Mouse (Mus musculus) forebrain, postnatal 0 days (tissue): ENCODE measurements around the gene Fastk. TPM values are rescaled to one million over a fixed set of nuclear protein-coding genes. Genes with fewer than 3 reads are reported as not detected.

Source experiments
- ATAC-seq: fragments of 200-750 bp; cut with Nextera tagmentation; 2 replicates; pipeline ENCODE4 v1.8.0; 2017; ENCODE audit warnings: mild to moderate bottlenecking, moderate library complexity
- DNase-seq: peaks from one replicate; pipeline ENCODE4 v3.0.0-alpha.2; 2015
- H3K27ac ChIP-seq: fragments of 300-500 bp; sonication (generic); 2 replicates; pipeline ENCODE4 v1.5.1; 2014; ENCODE audit warnings: low read depth, mild to moderate bottlenecking, antibody characterized with exemption, low read length, moderate library complexity, mixed read lengths
- H3K27me3 ChIP-seq: fragments of 300-500 bp; sonication (generic); 2 replicates; pipeline ENCODE4 v1.6.1; 2014; ENCODE audit warnings: mild to moderate bottlenecking, low read length, mixed read lengths; ENCODE audit not compliant: insufficient read depth
- H3K36me3 ChIP-seq: fragments of 300-500 bp; sonication (generic); 2 replicates; pipeline ENCODE4 v1.6.1; 2014; ENCODE audit warnings: mild to moderate bottlenecking, moderate library complexity; ENCODE audit not compliant: insufficient read depth
- H3K4me1 ChIP-seq: fragments of 300-500 bp; sonication (generic); 2 replicates; pipeline ENCODE4 v1.6.1; 2014; ENCODE audit warnings: antibody characterized with exemption; ENCODE audit not compliant: insufficient read depth
- H3K4me2 ChIP-seq: fragments of 300-500 bp; sonication (generic); 2 replicates; pipeline ENCODE4 v1.6.1; 2014; ENCODE audit warnings: low read depth, mild to moderate bottlenecking, moderate library complexity
- H3K4me3 ChIP-seq: fragments of 300-500 bp; sonication (generic); 2 replicates; pipeline ENCODE4 v1.5.1; 2014; ENCODE audit warnings: low read depth, low read length, mixed read lengths
- H3K9ac ChIP-seq: fragments of 300-500 bp; sonication (generic); 2 replicates; pipeline ENCODE4 v1.6.1; 2014; ENCODE audit warnings: mild to moderate bottlenecking
- H3K9me3 ChIP-seq: fragments of 300-500 bp; sonication (generic); 2 replicates; pipeline ENCODE4 v1.6.1; 2016; ENCODE audit warnings: low read length
- CTCF ChIP-seq: sonication (generic); IDR thresholded peaks from 2 replicates; pipeline ENCODE4 v1.5.1; 2016; ENCODE audit warnings: antibody characterized with exemption, control low read depth, low read depth
- WGBS: fragments of 180-500 bp; shearing (Covaris S2); extraction: QIAGEN DNeasy Blood & Tissue Kit; methylation state at CpG from one replicate; pipeline ENCODE4 v1.1.7; 2014; 5-methylcytosine and 5-hydroxymethylcytosine counted together
- polyA plus RNA-seq: library from polyadenylated mRNA; unstranded; fragments of >200 nt; fragmentation: Nextera tagmentation; extraction: Ambion mirVana; gene quantifications from 2 replicates; pipeline ENCODE4 v1.2.1, GENCODE M21; 2015
- total RNA-seq: library from RNA; depleted of rRNA; stranded (reverse); fragments of >200 nt; gene quantifications from 2 replicates; pipeline ENCODE4 v1.2.3, GENCODE M21; 2014

Fastk gene
- total and polyA plus RNA-seq, 2 experiments from 2014 or later = 88.7 to 132 TPM

GRCm38 (mm10) chr5:24474025-24474722 is 29.1 kb upstream of the Fastk start:
- TF ChIP-seq CTCF = no peak
- ATAC-seq (peak; percentile 7; the same call in 1 of the 2 replicates), DNase-seq (no peak)
- Histone ChIP-seq H3K27me3 (no peaks in the 10 kb centered on the region), H3K4me1 (no peaks in the 10 kb centered on the region), H3K27ac (no peak overlapping the region), H3K36me3 (peaks cover 28% of the 10 kb centered on the region), H3K4me2 (peak overlapping the region; percentile 60), H3K9ac (0 out of 2 replicates have a peak overlapping the region, but pooled peaks have one; percentile 25), H3K4me3 (peak overlapping the region; percentile 29), H3K9me3 (no peaks in the 10 kb centered on the region)
- 10% methylated on average over 77 of the region's 77 CpGs for WGBS

GRCm38 (mm10) chr5:24472884-24473619 is 28.0 kb upstream of the Fastk start:
- no peak overlapping the region for H3K4me3 ChIP-seq
- H3K4me1 ChIP-seq = no peaks in the 10 kb centered on the region
- no peaks in the 10 kb centered on the region for H3K9me3 ChIP-seq
- no peak for TF ChIP-seq CTCF
- peaks cover 17% of the 10 kb centered on the region for H3K36me3 ChIP-seq
- no peak overlapping the region for H3K9ac ChIP-seq
- H3K4me2 ChIP-seq = no peak overlapping the region
- no peak for ATAC-seq
- 46% methylated on average over 7 of the region's 7 CpGs for WGBS
- no peak for DNase-seq
- H3K27me3 ChIP-seq = no peaks in the 10 kb centered on the region
- H3K27ac ChIP-seq = no peak overlapping the region

DNA sequence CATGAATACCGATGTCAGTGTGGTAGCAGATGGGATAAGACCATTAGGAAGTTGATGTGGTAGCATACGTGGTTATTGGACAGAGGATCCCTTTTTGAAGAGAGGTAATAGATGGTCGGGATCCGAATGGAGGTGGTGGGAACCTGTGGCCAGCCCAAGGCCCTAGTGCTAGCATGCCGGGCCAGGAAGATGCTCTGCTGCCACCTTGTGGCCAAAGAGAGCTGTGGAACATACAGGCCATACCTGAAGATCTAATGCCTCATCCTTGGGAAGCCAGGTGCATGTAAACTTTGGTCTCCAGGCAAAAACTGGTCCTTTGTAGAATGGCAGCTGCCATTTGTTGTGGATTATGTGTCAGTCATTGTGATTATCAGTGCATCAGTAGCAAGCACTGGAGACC is 25.5 kb upstream of the Fastk start:
- no peaks in the 10 kb centered on the region for H3K27me3 ChIP-seq
- no peaks in the 10 kb centered on the region for H3K9me3 ChIP-seq
- TF ChIP-seq CTCF = peak; percentile 94
- no peak overlapping the region for H3K4me3 ChIP-seq
- ATAC-seq (peak; percentile 67), DNase-seq (peak; percentile 85)
- H3K27ac ChIP-seq = no peak overlapping the region
- H3K9ac ChIP-seq = no peak overlapping the region
- H3K36me3 ChIP-seq = no peaks in the 10 kb centered on the region
- 12% methylated on average over 5 of the region's 5 CpGs for WGBS
- H3K4me1 ChIP-seq = no peaks in the 10 kb centered on the region
- no peak overlapping the region for H3K4me2 ChIP-seq

- TF ChIP-seq CTCF = no peak
- H3K4me3 ChIP-seq = no peak overlapping the region
- H3K27ac ChIP-seq = no peak overlapping the region
- H3K36me3 ChIP-seq = no peaks in the 10 kb centered on the region
- no peaks in the 10 kb centered on the region for H3K4me1 ChIP-seq
- H3K9ac ChIP-seq = no peak overlapping the region
- 0 out of 2 replicates have a peak overlapping the region, but pooled peaks have one; percentile 13 for H3K4me2 ChIP-seq
- DNase-seq (no peak), ATAC-seq (no peak)
- H3K27me3 ChIP-seq = no peaks in the 10 kb centered on the region
- 28% methylated on average over 12 of the region's 12 CpGs for WGBS
- H3K9me3 ChIP-seq = no peaks in the 10 kb centered on the region
These were observed 21.7 kb upstream of the Fastk start for GRCm38 (mm10) chr5:24466762-24467161.

DNA sequence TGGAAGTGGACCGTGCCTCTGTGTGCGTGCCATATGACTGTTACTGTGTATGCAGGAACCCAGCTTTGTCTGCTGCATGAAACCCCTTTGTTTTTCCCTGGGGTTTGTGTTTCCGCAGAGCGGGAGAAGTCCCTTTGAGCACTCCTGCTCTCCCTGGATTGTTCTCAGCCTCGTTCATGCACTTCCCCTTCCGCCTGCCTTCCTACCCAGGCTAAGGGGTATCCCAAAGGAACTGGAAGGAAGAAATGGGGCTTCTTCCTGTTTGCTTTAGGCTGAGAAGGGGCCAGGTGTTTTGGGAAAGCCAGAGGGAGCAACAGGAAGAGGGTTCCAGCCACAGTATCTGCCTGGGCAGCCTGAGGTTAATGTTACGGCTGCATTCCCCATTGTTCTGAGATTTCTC is 10.5 kb upstream of the Fastk start:
- no peaks in the 10 kb centered on the region for H3K27me3 ChIP-seq
- peaks cover 29% of the 10 kb centered on the region for H3K4me1 ChIP-seq
- H3K36me3 ChIP-seq = no peaks in the 10 kb centered on the region
- WGBS = 50% methylated on average over 7 of the region's 7 CpGs
- H3K4me3 ChIP-seq = no peak overlapping the region
- no peak for TF ChIP-seq CTCF
- no peak for ATAC-seq
- no peak for DNase-seq
- H3K4me2 ChIP-seq = 0 out of 2 replicates have a peak overlapping the region, but pooled peaks have one; percentile 0
- H3K9ac ChIP-seq = 0 out of 2 replicates have a peak overlapping the region, but pooled peaks have one; percentile 6
- no peak overlapping the region for H3K27ac ChIP-seq
- no peaks in the 10 kb centered on the region for H3K9me3 ChIP-seq

DNA sequence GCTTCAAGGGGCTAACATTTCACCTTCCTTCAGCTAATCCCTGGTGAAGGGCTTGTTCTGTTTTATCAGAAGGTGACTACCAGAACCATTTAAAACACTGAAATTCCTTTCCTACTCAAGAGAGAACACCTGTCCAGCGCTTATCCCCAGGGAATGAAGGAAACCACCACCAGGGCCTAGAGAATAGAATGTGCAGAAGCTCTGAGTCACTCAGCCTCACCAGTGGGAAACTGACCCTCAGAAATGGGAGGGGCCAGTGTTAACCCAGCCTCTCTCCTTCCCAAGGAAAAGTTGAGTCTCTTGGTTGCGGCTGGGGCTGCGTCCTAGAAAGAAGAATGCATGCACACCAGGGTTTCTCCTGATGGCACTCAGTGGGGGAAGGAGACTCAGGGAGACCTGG is 10.0 kb upstream of the Fastk start:
- no peaks in the 10 kb centered on the region for H3K9me3 ChIP-seq
- no peaks in the 10 kb centered on the region for H3K27me3 ChIP-seq
- TF ChIP-seq CTCF = no peak
- DNase-seq = no peak
- 63% methylated on average over 3 of the region's 3 CpGs for WGBS
- no peak overlapping the region; the same call in 1 of the 2 replicates for H3K9ac ChIP-seq
- H3K27ac ChIP-seq = no peak overlapping the region
- H3K4me1 ChIP-seq = peaks cover 29% of the 10 kb centered on the region
- H3K36me3 ChIP-seq = no peaks in the 10 kb centered on the region
- ATAC-seq = no peak
- peak overlapping the region; percentile 0; the same call in 1 of the 2 replicates for H3K4me2 ChIP-seq
- no peak overlapping the region for H3K4me3 ChIP-seq

DNA sequence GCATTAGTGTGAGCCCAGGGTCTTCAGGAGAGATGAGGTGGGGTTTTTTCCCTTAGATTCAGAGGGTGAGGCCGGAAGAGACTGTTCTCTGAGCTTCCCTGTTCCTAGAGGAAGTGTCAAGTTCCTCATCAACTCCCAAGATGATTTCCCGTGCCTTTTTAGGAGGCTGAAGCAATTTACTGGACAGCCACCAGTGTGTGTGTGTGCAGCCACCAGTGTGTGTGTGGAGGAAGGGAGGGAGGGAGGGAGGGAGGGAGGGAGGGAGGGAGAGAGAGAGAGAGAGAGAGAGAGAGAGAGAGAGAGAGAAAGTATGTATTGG is 8.9 kb upstream of the Fastk start:
- DNase-seq = no peak
- WGBS = 5% methylated on average over 2 of the region's 2 CpGs

More for the DNA sequence above, 8.9 kb upstream of the Fastk start:
- no peak for ATAC-seq
- Histone ChIP-seq H3K4me1 (peaks cover 29% of the 10 kb centered on the region), H3K9ac (peak overlapping the region; percentile 85; the same call in 1 of the 2 replicates), H3K4me2 (peak overlapping the region; percentile 91), H3K27me3 (no peaks in the 10 kb centered on the region), H3K36me3 (no peaks in the 10 kb centered on the region), H3K9me3 (no peaks in the 10 kb centered on the region), H3K27ac (no peak overlapping the region), H3K4me3 (peak overlapping the region; percentile 90)
- TF ChIP-seq CTCF = no peak
